Mouse (Mus musculus) forebrain, postnatal 0 days (tissue): ENCODE measurements around the gene Sfxn2. TPM values are rescaled to one million over a fixed set of nuclear protein-coding genes. Genes with fewer than 3 reads are reported as not detected.

Source experiments
- ATAC-seq: fragments of 200-750 bp; cut with Nextera tagmentation; 2 replicates; pipeline ENCODE4 v1.8.0; 2017; ENCODE audit warnings: mild to moderate bottlenecking, moderate library complexity
- DNase-seq: peaks from one replicate; pipeline ENCODE4 v3.0.0-alpha.2; 2015
- H3K27ac ChIP-seq: fragments of 300-500 bp; sonication (generic); 2 replicates; pipeline ENCODE4 v1.5.1; 2014; ENCODE audit warnings: low read depth, mild to moderate bottlenecking, antibody characterized with exemption, low read length, moderate library complexity, mixed read lengths
- H3K27me3 ChIP-seq: fragments of 300-500 bp; sonication (generic); 2 replicates; pipeline ENCODE4 v1.6.1; 2014; ENCODE audit warnings: mild to moderate bottlenecking, low read length, mixed read lengths; ENCODE audit not compliant: insufficient read depth
- H3K36me3 ChIP-seq: fragments of 300-500 bp; sonication (generic); 2 replicates; pipeline ENCODE4 v1.6.1; 2014; ENCODE audit warnings: mild to moderate bottlenecking, moderate library complexity; ENCODE audit not compliant: insufficient read depth
- H3K4me1 ChIP-seq: fragments of 300-500 bp; sonication (generic); 2 replicates; pipeline ENCODE4 v1.6.1; 2014; ENCODE audit warnings: antibody characterized with exemption; ENCODE audit not compliant: insufficient read depth
- H3K4me2 ChIP-seq: fragments of 300-500 bp; sonication (generic); 2 replicates; pipeline ENCODE4 v1.6.1; 2014; ENCODE audit warnings: low read depth, mild to moderate bottlenecking, moderate library complexity
- H3K4me3 ChIP-seq: fragments of 300-500 bp; sonication (generic); 2 replicates; pipeline ENCODE4 v1.5.1; 2014; ENCODE audit warnings: low read depth, low read length, mixed read lengths
- H3K9ac ChIP-seq: fragments of 300-500 bp; sonication (generic); 2 replicates; pipeline ENCODE4 v1.6.1; 2014; ENCODE audit warnings: mild to moderate bottlenecking
- H3K9me3 ChIP-seq: fragments of 300-500 bp; sonication (generic); 2 replicates; pipeline ENCODE4 v1.6.1; 2016; ENCODE audit warnings: low read length
- CTCF ChIP-seq: sonication (generic); IDR thresholded peaks from 2 replicates; pipeline ENCODE4 v1.5.1; 2016; ENCODE audit warnings: antibody characterized with exemption, control low read depth, low read depth
- WGBS: fragments of 180-500 bp; shearing (Covaris S2); extraction: QIAGEN DNeasy Blood & Tissue Kit; methylation state at CpG from one replicate; pipeline ENCODE4 v1.1.7; 2014; 5-methylcytosine and 5-hydroxymethylcytosine counted together
- polyA plus RNA-seq: library from polyadenylated mRNA; unstranded; fragments of >200 nt; fragmentation: Nextera tagmentation; extraction: Ambion mirVana; gene quantifications from 2 replicates; pipeline ENCODE4 v1.2.1, GENCODE M21; 2015
- total RNA-seq: library from RNA; depleted of rRNA; stranded (reverse); fragments of >200 nt; gene quantifications from 2 replicates; pipeline ENCODE4 v1.2.3, GENCODE M21; 2014

Gene Sfxn2
- total and polyA plus RNA-seq, 2 experiments from 2014 or later: 10.6 to 12.6 TPM

DNA sequence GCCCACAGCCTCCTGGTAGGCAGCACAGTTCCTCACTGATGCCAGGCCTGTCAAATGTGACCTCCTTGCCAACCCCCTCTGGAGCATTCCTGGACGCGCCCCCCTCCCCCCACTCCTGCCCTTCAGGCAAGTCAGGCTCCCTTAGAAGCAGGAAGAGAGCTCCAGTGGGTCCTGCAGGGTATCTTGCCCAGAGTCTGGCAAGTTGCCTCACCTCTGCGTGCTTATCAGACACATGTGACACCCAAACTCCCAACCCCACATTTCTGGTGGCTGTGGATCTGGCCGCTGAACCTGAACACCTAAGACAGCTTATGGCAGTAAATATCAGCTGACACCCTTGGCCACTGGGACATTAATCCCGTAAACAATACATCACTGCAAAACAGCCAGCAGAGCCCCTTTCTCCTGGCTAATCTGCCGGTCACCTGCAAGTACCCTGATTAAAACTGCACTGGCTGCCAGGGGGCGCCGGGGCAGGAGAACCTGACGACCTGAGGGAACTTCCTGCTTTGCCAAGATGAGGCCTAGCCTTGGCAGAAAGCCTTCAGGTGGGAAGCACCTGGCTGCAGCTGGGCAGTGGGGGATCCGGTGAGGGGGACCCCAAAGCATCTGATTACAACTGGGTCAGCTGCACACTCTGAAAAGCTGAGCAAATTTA, 41.0 kb upstream of the Sfxn2 start:
- Histone ChIP-seq H3K27ac (peak overlapping the region; percentile 71), H3K36me3 (0 out of 2 replicates have a peak, but pooled peaks cover 4% of the 10 kb centered on the region), H3K9me3 (no peaks in the 10 kb centered on the region), H3K4me3 (no peak overlapping the region), H3K4me1 (peaks cover 51% of the 10 kb centered on the region), H3K9ac (peak overlapping the region; percentile 22; the same call in 1 of the 2 replicates), H3K4me2 (no peak overlapping the region), H3K27me3 (no peaks in the 10 kb centered on the region)
- ATAC-seq: no peak
- no peak for TF ChIP-seq CTCF
- WGBS: 13% methylated on average over 10 of the region's 10 CpGs
- no peak for DNase-seq

DNA sequence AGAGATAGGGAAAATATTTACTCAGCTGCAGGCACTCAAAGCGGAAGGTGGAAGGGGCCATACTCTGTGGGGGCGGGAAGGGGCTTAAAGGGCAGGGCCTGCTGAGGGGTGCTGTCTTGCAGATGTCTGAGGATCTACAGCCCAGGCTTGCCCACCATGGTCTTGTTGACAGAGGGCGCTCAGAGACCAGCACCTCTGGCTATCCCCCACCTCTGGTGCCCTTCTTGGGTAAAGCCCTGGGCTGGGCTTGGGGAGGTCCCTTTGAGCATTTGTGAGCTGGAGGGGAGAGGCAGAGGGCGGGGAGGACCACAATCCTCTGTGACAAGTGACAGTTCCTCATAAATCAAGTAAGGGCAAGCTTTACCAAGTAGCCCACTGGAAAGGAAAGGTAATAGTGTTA, 40.1 kb upstream of the Sfxn2 start:
- peaks cover 5% of the 10 kb centered on the region; the same call in 1 of the 2 replicates for H3K36me3 ChIP-seq
- H3K27ac ChIP-seq: peak overlapping the region; percentile 71
- TF ChIP-seq CTCF: no peak
- H3K4me3 ChIP-seq: no peak overlapping the region
- no peaks in the 10 kb centered on the region for H3K27me3 ChIP-seq
- H3K9me3 ChIP-seq: no peaks in the 10 kb centered on the region
- 64% methylated on average over 4 of the region's 4 CpGs for WGBS
- ATAC-seq (no peak), DNase-seq (no peak)
- no peak overlapping the region for H3K4me2 ChIP-seq
- peaks cover 43% of the 10 kb centered on the region for H3K4me1 ChIP-seq
- H3K9ac ChIP-seq: peak overlapping the region; percentile 6; the same call in 1 of the 2 replicates

DNA sequence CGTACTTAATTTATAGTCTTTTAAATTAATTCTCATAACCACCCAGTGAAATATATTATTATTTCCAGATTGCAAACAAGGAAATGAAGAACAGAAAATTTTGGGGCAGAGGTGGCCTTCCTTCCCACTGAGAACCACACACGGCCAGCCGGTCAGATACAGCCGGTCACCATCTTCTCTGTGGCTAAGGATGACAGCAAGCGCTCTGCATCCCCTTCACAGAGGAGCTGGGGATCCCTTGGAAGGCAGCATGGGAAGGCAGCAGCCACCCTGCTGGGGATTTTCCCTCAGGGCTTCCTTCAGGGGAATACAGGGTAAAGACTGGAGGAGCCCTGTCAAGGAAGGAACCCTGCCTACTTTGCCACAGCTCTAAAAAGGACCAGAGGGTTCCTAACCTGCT, 39.6 kb upstream of the Sfxn2 start:
- Histone ChIP-seq H3K4me3 (no peak overlapping the region), H3K27me3 (no peaks in the 10 kb centered on the region), H3K36me3 (peaks cover 8% of the 10 kb centered on the region; the same call in 1 of the 2 replicates), H3K4me1 (peaks cover 40% of the 10 kb centered on the region), H3K9me3 (no peaks in the 10 kb centered on the region), H3K4me2 (no peak overlapping the region), H3K27ac (no peak overlapping the region), H3K9ac (no peak overlapping the region)
- ATAC-seq: no peak
- no peak for TF ChIP-seq CTCF
- DNase-seq: no peak
- 71% methylated on average over 5 of the region's 5 CpGs for WGBS

DNA sequence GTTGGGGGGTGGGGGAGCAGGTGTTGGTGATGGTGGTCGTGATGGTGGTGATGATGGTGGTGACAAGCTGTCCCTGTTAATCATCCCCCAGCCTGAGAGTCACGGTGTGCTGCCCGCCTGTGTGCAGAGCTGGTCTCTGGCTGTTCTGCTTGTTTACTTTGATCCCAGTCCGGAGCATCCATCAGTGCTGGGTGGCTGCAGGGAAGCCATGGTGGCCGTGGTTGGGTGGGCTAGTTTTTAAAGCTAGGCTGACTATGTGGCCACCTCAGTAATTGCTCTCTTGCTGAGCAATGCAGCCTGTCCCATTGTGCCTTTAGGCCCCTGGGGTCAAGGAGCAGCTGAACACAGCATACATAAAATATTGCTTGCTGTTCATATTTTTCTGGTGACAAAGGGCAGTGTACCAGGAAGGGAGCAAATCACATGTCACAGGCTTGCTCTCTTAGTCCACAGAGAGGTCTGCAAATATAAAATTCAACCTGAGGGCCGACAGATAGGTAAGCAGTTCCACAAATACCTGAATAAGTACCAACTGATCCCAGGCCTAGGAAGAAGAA, 38.5 kb upstream of the Sfxn2 start:
- WGBS: 79% methylated on average over 6 of the region's 6 CpGs
- H3K9me3 ChIP-seq: no peaks in the 10 kb centered on the region
- no peaks in the 10 kb centered on the region for H3K27me3 ChIP-seq

DNA sequence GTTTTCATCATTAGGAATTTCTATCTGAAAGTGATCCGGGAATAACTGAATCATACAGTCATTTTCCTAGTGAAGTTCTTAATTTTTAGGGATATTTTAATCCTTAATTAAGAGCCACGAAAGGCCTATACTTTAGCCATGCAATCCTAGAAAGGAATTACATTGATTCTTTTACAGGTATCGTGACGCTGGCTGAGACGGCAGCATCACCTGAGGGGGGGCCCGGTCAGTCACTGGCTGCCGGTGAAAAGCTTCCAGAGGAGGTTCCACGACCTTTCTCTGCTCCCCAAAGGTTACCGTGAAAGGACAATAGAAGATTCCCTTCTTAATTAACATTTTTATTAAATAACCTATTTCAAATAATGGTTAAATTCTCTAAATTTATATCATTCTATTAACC, 35.8 kb upstream of the Sfxn2 start:
- DNase-seq: no peak
- no peak for ATAC-seq

More for the DNA sequence above, 38.5 kb upstream of the Sfxn2 start:
- H3K36me3 ChIP-seq: peaks cover 8% of the 10 kb centered on the region; the same call in 1 of the 2 replicates
- no peak overlapping the region for H3K4me2 ChIP-seq
- peaks cover 29% of the 10 kb centered on the region for H3K4me1 ChIP-seq
- H3K4me3 ChIP-seq: no peak overlapping the region
- H3K27ac ChIP-seq: no peak overlapping the region
- ATAC-seq (no peak), DNase-seq (no peak)
- TF ChIP-seq CTCF: no peak
- H3K9ac ChIP-seq: no peak overlapping the region

DNA sequence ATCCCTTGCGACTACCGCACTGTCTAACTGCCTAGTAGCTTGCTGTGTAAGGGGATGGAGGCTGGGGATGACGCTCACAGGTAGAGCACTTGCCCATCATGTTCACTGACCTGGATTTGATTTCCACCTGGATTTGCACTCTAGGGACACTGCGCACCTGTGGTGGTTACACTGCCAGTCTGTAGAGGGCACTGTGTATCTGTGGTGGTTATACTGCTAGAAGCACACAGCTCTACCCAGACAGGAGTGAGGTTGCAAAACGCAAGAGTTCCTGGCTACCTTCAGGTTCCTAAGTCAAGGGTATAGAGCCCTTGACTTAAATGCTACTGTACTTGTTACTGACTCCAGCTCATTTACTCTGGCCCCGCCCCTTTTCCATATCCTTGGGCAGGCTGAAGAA, 35.0 kb upstream of the Sfxn2 start:
- Histone ChIP-seq H3K27me3 (no peaks in the 10 kb centered on the region), H3K4me2 (no peak overlapping the region), H3K4me1 (no peaks in the 10 kb centered on the region), H3K36me3 (peaks cover 39% of the 10 kb centered on the region), H3K9me3 (no peaks in the 10 kb centered on the region), H3K4me3 (no peak overlapping the region), H3K27ac (no peak overlapping the region), H3K9ac (no peak overlapping the region)
- 86% methylated on average over 6 of the region's 6 CpGs for WGBS
- ATAC-seq: no peak
- DNase-seq: no peak
- no peak for TF ChIP-seq CTCF

More for the DNA sequence above, 35.8 kb upstream of the Sfxn2 start:
- Histone ChIP-seq H3K4me3 (no peak overlapping the region), H3K9ac (no peak overlapping the region), H3K4me1 (peaks cover 3% of the 10 kb centered on the region), H3K27me3 (no peaks in the 10 kb centered on the region), H3K9me3 (no peaks in the 10 kb centered on the region), H3K27ac (no peak overlapping the region), H3K36me3 (peaks cover 32% of the 10 kb centered on the region), H3K4me2 (no peak overlapping the region)
- TF ChIP-seq CTCF: no peak
- 92% methylated on average over 9 of the region's 9 CpGs for WGBS

DNA sequence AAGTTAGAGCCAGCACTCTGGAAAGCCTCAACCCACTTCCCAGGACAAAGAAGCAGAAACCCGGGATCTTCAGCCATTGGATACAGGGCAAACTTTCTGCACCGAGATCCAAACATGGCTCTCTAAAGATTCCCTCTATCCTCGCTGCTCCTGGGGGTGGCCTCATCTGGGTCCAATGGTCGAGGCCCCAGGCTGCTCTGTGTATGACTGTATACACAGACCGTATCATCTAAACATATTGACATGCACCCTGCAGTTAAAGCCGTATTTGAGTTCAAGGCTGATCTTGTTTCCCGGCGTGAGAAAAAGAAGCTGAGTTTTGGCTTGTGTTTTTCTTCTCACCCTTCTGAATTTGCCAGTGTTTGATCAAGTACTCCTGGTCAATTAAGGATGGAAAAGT, 30.4 kb upstream of the Sfxn2 start:
- H3K9ac ChIP-seq: no peak overlapping the region
- no peak overlapping the region for H3K4me3 ChIP-seq
- peaks cover 40% of the 10 kb centered on the region for H3K36me3 ChIP-seq
- H3K27me3 ChIP-seq: no peaks in the 10 kb centered on the region
- no peak overlapping the region for H3K27ac ChIP-seq
- DNase-seq (no peak), ATAC-seq (no peak)
- WGBS: 89% methylated on average over 8 of the region's 8 CpGs
- TF ChIP-seq CTCF: no peak
- no peak overlapping the region for H3K4me2 ChIP-seq
- H3K4me1 ChIP-seq: no peaks in the 10 kb centered on the region
- no peaks in the 10 kb centered on the region for H3K9me3 ChIP-seq
